Mouse (Mus musculus) kidney, embryonic 14.5 days (tissue): ENCODE measurements around the gene Cacnb2. TPM values are rescaled to one million over a fixed set of nuclear protein-coding genes. Genes with fewer than 3 reads are reported as not detected.

Source experiments
- ATAC-seq: fragments of 200-750 bp; cut with Nextera tagmentation; 2 replicates; pipeline ENCODE4 v1.8.0; 2017; ENCODE audit warnings: moderate number of reproducible peaks, mild to moderate bottlenecking, moderate TSS enrichment, moderate library complexity; ENCODE audit not compliant: low FRiP score, low TSS enrichment
- H3K27ac ChIP-seq: fragments of 300-500 bp; sonication (generic); 2 replicates; pipeline ENCODE4 v1.5.1; 2014; ENCODE audit warnings: low read depth, mild to moderate bottlenecking, low read length, moderate library complexity, mixed read lengths
- H3K27me3 ChIP-seq: fragments of 300-500 bp; sonication (generic); 2 replicates; pipeline ENCODE4 v1.6.1; 2014; ENCODE audit warnings: mild to moderate bottlenecking, low read length; ENCODE audit not compliant: control insufficient read depth, insufficient read depth
- H3K36me3 ChIP-seq: fragments of 300-500 bp; sonication (generic); 2 replicates; pipeline ENCODE4 v1.6.1; 2014; ENCODE audit warnings: low read length, mixed read lengths; ENCODE audit not compliant: control insufficient read depth, insufficient read depth
- H3K4me1 ChIP-seq: fragments of 300-500 bp; sonication (generic); 2 replicates; pipeline ENCODE4 v1.6.1; 2014; ENCODE audit warnings: low read length, mixed read lengths; ENCODE audit not compliant: control insufficient read depth, insufficient read depth
- H3K4me2 ChIP-seq: fragments of 300-500 bp; sonication (generic); replicated peaks from 2 replicates; pipeline ENCODE4 v1.6.1; 2014; ENCODE audit warnings: low read depth, mild to moderate bottlenecking, low read length
- H3K4me3 ChIP-seq: fragments of 300-500 bp; sonication (generic); 2 replicates; pipeline ENCODE4 v1.5.1; 2014; ENCODE audit warnings: mild to moderate bottlenecking, low read length
- H3K9ac ChIP-seq: fragments of 300-500 bp; sonication (generic); 2 replicates; pipeline ENCODE4 v1.6.1; 2014; ENCODE audit warnings: low read depth, mild to moderate bottlenecking, low read length, moderate library complexity
- H3K9me3 ChIP-seq: fragments of 300-500 bp; sonication (generic); 2 replicates; pipeline ENCODE4 v1.6.1; 2016; ENCODE audit warnings: low read length; ENCODE audit not compliant: control insufficient read depth
- WGBS: fragments of 180-500 bp; shearing (Covaris S2); extraction: QIAGEN DNeasy Blood & Tissue Kit; methylation state at CpG from one replicate; pipeline ENCODE4 v1.1.7; 2014; 5-methylcytosine and 5-hydroxymethylcytosine counted together
- polyA plus RNA-seq: library from polyadenylated mRNA; unstranded; fragments of >200 nt; fragmentation: Nextera tagmentation; extraction: Ambion mirVana; gene quantifications from 2 replicates; pipeline ENCODE4 v1.2.1, GENCODE M21; 2014

The Cacnb2 gene
- polyA plus RNA-seq, 1 experiment from 2014 or later = 1.7 TPM

- no peak for ATAC-seq
- Histone ChIP-seq H3K9ac (no peak overlapping the region), H3K4me1 (no peaks in the 10 kb centered on the region), H3K9me3 (no peaks in the 10 kb centered on the region), H3K4me3 (no peak overlapping the region), H3K27ac (no peak overlapping the region), H3K36me3 (no peaks in the 10 kb centered on the region), H3K4me2 (no peak overlapping the region), H3K27me3 (no peaks in the 10 kb centered on the region)
- 87% methylated on average over 6 of the region's 6 CpGs for WGBS
These were observed 37.0 kb downstream of the Cacnb2 start for GRCm38 (mm10) chr2:14639877-14640276.

GRCm38 (mm10) chr2:14641040-14641439 is 38.2 kb downstream of the Cacnb2 start:
- no peak for ATAC-seq
- WGBS = 65% methylated on average over 2 of the region's 2 CpGs
- no peak overlapping the region for H3K27ac ChIP-seq

GRCm38 (mm10) chr2:14651268-14651667 is 48.4 kb downstream of the Cacnb2 start:
- 78% methylated on average over 2 of the region's 2 CpGs for WGBS
- Histone ChIP-seq H3K9ac (no peak overlapping the region), H3K4me2 (no peak overlapping the region), H3K9me3 (no peaks in the 10 kb centered on the region), H3K4me3 (no peak overlapping the region), H3K27ac (no peak overlapping the region), H3K27me3 (no peaks in the 10 kb centered on the region), H3K36me3 (no peaks in the 10 kb centered on the region), H3K4me1 (no peaks in the 10 kb centered on the region)
- peak; percentile 55; the same call in 1 of the 2 replicates for ATAC-seq

More at GRCm38 (mm10) chr2:14641040-14641439, 38.2 kb downstream of the Cacnb2 start:
- H3K9ac ChIP-seq = no peak overlapping the region
- no peaks in the 10 kb centered on the region for H3K4me1 ChIP-seq
- H3K4me3 ChIP-seq = no peak overlapping the region
- H3K4me2 ChIP-seq = no peak overlapping the region
- no peaks in the 10 kb centered on the region for H3K9me3 ChIP-seq
- no peaks in the 10 kb centered on the region for H3K36me3 ChIP-seq
- no peaks in the 10 kb centered on the region for H3K27me3 ChIP-seq

GRCm38 (mm10) chr2:14656673-14657072 is 53.8 kb downstream of the Cacnb2 start:
- no peaks in the 10 kb centered on the region for H3K27me3 ChIP-seq
- H3K9me3 ChIP-seq = no peaks in the 10 kb centered on the region
- no peaks in the 10 kb centered on the region for H3K4me1 ChIP-seq
- no peaks in the 10 kb centered on the region for H3K36me3 ChIP-seq
- WGBS = 82% methylated on average over 4 of the region's 4 CpGs
- no peak overlapping the region for H3K4me2 ChIP-seq
- no peak overlapping the region for H3K4me3 ChIP-seq
- H3K27ac ChIP-seq = no peak overlapping the region
- no peak for ATAC-seq
- no peak overlapping the region for H3K9ac ChIP-seq

GRCm38 (mm10) chr2:14657205-14657844 is 54.4 kb downstream of the Cacnb2 start:
- WGBS = 72% methylated on average over 3 of the region's 3 CpGs
- Histone ChIP-seq H3K27ac (no peak overlapping the region), H3K27me3 (no peaks in the 10 kb centered on the region), H3K4me3 (no peak overlapping the region), H3K4me1 (no peaks in the 10 kb centered on the region), H3K9ac (no peak overlapping the region), H3K9me3 (no peaks in the 10 kb centered on the region), H3K36me3 (no peaks in the 10 kb centered on the region), H3K4me2 (no peak overlapping the region)
- no peak for ATAC-seq

- H3K27me3 ChIP-seq = no peaks in the 10 kb centered on the region
- H3K4me2 ChIP-seq = no peak overlapping the region
- H3K4me3 ChIP-seq = no peak overlapping the region
- H3K9me3 ChIP-seq = no peaks in the 10 kb centered on the region
- no peaks in the 10 kb centered on the region for H3K36me3 ChIP-seq
- no peaks in the 10 kb centered on the region for H3K4me1 ChIP-seq
- 37% methylated on average over 1 of the region's 1 CpGs for WGBS
- H3K9ac ChIP-seq = no peak overlapping the region
- ATAC-seq = no peak
- H3K27ac ChIP-seq = no peak overlapping the region
These were observed 62.3 kb downstream of the Cacnb2 start for GRCm38 (mm10) chr2:14665213-14665612.

- Histone ChIP-seq H3K4me2 (no peak overlapping the region), H3K9ac (no peak overlapping the region), H3K27me3 (no peaks in the 10 kb centered on the region), H3K9me3 (no peaks in the 10 kb centered on the region), H3K36me3 (no peaks in the 10 kb centered on the region), H3K4me3 (no peak overlapping the region), H3K4me1 (no peaks in the 10 kb centered on the region), H3K27ac (no peak overlapping the region)
- ATAC-seq = no peak
- 98% methylated on average over 8 of the region's 8 CpGs for WGBS
These were observed 69.2 kb downstream of the Cacnb2 start for GRCm38 (mm10) chr2:14672117-14672516.

GRCm38 (mm10) chr2:14676885-14677516 is 74.1 kb downstream of the Cacnb2 start:
- WGBS = 24% methylated on average over 6 of the region's 6 CpGs
- no peak for ATAC-seq
- no peaks in the 10 kb centered on the region for H3K4me1 ChIP-seq

GRCm38 (mm10) chr2:14684231-14684630 is 81.3 kb downstream of the Cacnb2 start:
- H3K4me2 ChIP-seq = no peak overlapping the region
- no peak overlapping the region for H3K27ac ChIP-seq
- no peak for ATAC-seq
- no peaks in the 10 kb centered on the region for H3K27me3 ChIP-seq
- H3K9ac ChIP-seq = no peak overlapping the region
- no peaks in the 10 kb centered on the region for H3K4me1 ChIP-seq
- H3K36me3 ChIP-seq = no peaks in the 10 kb centered on the region
- no peak overlapping the region for H3K4me3 ChIP-seq
- H3K9me3 ChIP-seq = no peaks in the 10 kb centered on the region

More at GRCm38 (mm10) chr2:14676885-14677516, 74.1 kb downstream of the Cacnb2 start:
- Histone ChIP-seq H3K9ac (no peak overlapping the region), H3K9me3 (no peaks in the 10 kb centered on the region), H3K36me3 (no peaks in the 10 kb centered on the region), H3K27ac (no peak overlapping the region), H3K4me2 (no peak overlapping the region), H3K27me3 (no peaks in the 10 kb centered on the region), H3K4me3 (no peak overlapping the region)
